Mouse (Mus musculus): ENCODE data around the gene Smok3b.

GRCm38 (mm10) chr5:138084996-138085395 lies 63.8 kb downstream of the Smok3b start, which contains the start of gene Zkscan1:
- TF ChIP-seq JUND (conservative IDR thresholded peaks at IDR 0.05; ENCODE audit: low read depth, low read length) (peak; percentile 54; the same call in 1 of the 2 replicates), POLR2A (IDR thresholded peaks at IDR 0.05; ENCODE audit: low read depth, low read length) (peak; percentile 95), CHD2 (IDR thresholded peaks at IDR 0.05; ENCODE audit: low read length) (no peak), CTCF (conservative IDR thresholded peaks at IDR 0.05 in 1 of 2, IDR thresholded peaks at IDR 0.05 in 1 of 2; ENCODE audit: low read depth in 2 of 2, low read length in 2 of 2) (no peak), NELFE (IDR thresholded peaks at IDR 0.05; ENCODE audit: low read depth, low read length) (peak; percentile 94)
